26 mouse cellular contexts compared by ENCODE assay signal in genomic region chr17:25688922-25689321, GRCm38 (mm10). TPM values are rescaled to one million over a fixed set of nuclear protein-coding genes. Genes with fewer than 3 reads are reported as not detected.
"Had no signal": no experiment of that assay in that cellular context is flagged by ENCODE, and none has a peak within 500 bp of the region (broad histone marks: within the 10 kb centered on the region; RNA-seq: fewer than 3 reads in every experiment).

No protein-coding gene starts in this region.

- H3K36me3 ChIP-seq: liver, embryonic 13.5 days; liver, embryonic 15.5 days; lung, embryonic 15.5 days; midbrain, embryonic 10.5 days; midbrain, embryonic 13.5 days; midbrain, embryonic 15.5 days; neural tube, embryonic 12.5 days had no signal

- H3K9me3 ChIP-seq: liver, embryonic 13.5 days; liver, embryonic 15.5 days; lung, embryonic 15.5 days; midbrain, embryonic 10.5 days; midbrain, embryonic 13.5 days; midbrain, embryonic 15.5 days; neural tube, embryonic 12.5 days had no signal

- H3K9ac ChIP-seq: liver, embryonic 13.5 days; liver, embryonic 15.5 days; liver, postnatal 0 days; lung, embryonic 15.5 days; midbrain, embryonic 13.5 days; midbrain, embryonic 15.5 days; neural tube, embryonic 12.5 days had no signal

- H3K4me2 ChIP-seq: liver, embryonic 13.5 days; liver, embryonic 15.5 days; lung, embryonic 15.5 days; midbrain, embryonic 13.5 days; midbrain, embryonic 15.5 days; neural tube, embryonic 12.5 days had no signal

- H3K27ac ChIP-seq: liver, embryonic 13.5 days; liver, embryonic 15.5 days; lung, embryonic 15.5 days; macrophage; midbrain, embryonic 13.5 days; midbrain, embryonic 15.5 days; neural tube, embryonic 12.5 days had no signal

- ATAC-seq: liver, postnatal 0 days; lung, postnatal 0 days; midbrain, embryonic 13.5 days; midbrain, embryonic 15.5 days had no signal

- DNase-seq: liver, embryonic 13.5 days; liver, postnatal 0 days; lung, adult 2 months; lung, postnatal 14 days; lung, postnatal 36 days; right cerebral cortex, adult 18-20 months; right cerebral cortex, postnatal 25 days; right cerebral cortex, postnatal 4 days; spleen, adult 18-20 months; thymus, adult 18-20 months; thymus, postnatal 14 days; thymus, postnatal 36 days had no signal

- H3K27me3 ChIP-seq: lung, embryonic 15.5 days; midbrain, embryonic 15.5 days had no signal

- H3K4me1 ChIP-seq: liver, embryonic 13.5 days; liver, embryonic 15.5 days; lung, embryonic 15.5 days; neural tube, embryonic 12.5 days had no signal

- H3K4me3 ChIP-seq: liver, embryonic 13.5 days; liver, embryonic 15.5 days; lung, embryonic 15.5 days; midbrain, embryonic 10.5 days; midbrain, embryonic 13.5 days; midbrain, embryonic 15.5 days; neural tube, embryonic 12.5 days had no signal

RNA-seq across cellular contexts. Expression of gene Gng13, which starts 28.0 kb away (rescaled TPM):
- total RNA-seq: liver, adult 2 months; megakaryocyte progenitor cell, adult 5-6 weeks; megakaryocyte-erythroid progenitor cell, adult 5-6 weeks; neutrophil, adult 5-6 weeks had no signal
- polyA plus RNA-seq: liver, adult 2 months; liver, embryonic 15.5 days; lung, adult 2 months; macrophage had no signal

RNA-seq across cellular contexts. Expression of gene Mslnl, which starts 46.9 kb away (rescaled TPM):
- total RNA-seq: liver, adult 2 months; megakaryocyte progenitor cell, adult 5-6 weeks; megakaryocyte-erythroid progenitor cell, adult 5-6 weeks; neutrophil, adult 5-6 weeks had no signal
- polyA plus RNA-seq: liver, adult 2 months; liver, embryonic 13.5 days; liver, embryonic 15.5 days; liver, postnatal 0 days; macrophage; midbrain, embryonic 10.5 days; midbrain, embryonic 13.5 days; midbrain, embryonic 15.5 days; neural tube, embryonic 12.5 days; neural tube, embryonic 14.5 days; stomach, embryonic 14.5 days had no signal
